Mouse (Mus musculus): ENCODE measurements around the gene Wars.
A peak's percentile ranks its signal among the peaks of the same experiment; 100 is the strongest.

DNA sequence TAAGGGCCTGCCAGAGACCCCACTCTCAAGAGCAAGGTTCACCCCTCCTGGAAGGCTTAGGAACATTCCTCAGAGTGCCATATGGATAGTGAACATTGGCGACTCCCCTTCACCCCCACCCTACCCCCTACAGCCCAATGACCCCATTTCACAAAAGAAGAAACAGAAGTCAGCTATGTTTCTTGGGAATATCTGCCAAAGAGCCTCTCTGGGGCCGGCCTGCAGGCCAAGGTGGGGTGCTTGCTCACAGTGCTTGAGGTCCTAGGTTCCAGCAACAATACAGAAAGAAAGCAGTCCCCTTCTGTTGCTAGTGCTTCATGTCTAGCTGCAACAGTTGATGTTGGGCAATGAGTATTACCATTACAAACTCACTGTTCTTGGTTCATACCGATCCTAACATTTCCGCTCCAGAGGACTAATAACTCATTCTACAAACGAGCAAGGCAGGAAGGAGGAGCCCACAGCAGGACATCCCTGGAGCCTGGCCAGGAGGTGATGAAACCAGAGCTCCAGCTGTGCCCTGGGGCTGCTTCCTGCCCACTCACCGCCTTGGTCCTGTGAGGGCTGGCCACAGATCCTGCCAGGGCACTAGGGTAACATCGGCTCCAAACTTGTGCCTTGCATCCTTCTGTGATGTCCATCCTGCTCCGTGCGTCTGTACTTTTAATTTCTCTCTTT lies 61.9 kb downstream of the Wars start:
- TF ChIP-seq CTCF (IDR thresholded peaks at IDR 0.05) (no peak), EP300 (IDR thresholded peaks at IDR 0.05) (peak; percentile 89)
